Mouse (Mus musculus) brain, embryonic 14.5 days (tissue): ENCODE results near the gene Osbpl6.

Source experiments
- CTCF ChIP-seq: fragments of 200-500 bp; IDR thresholded peaks from 2 replicates; pipeline ENCODE4 v1.5.1; 2012; ENCODE audit warnings: inconsistent platforms, mild to moderate bottlenecking, moderate library complexity, borderline replicate concordance; ENCODE audit not compliant: insufficient read depth, insufficient read length; ENCODE audit errors: extremely low read depth
- POLR2A ChIP-seq: fragments of 200-500 bp; IDR thresholded peaks from 2 replicates; pipeline ENCODE4 v1.6.1; 2012; ENCODE audit warnings: mild to moderate bottlenecking, inconsistent platforms, borderline replicate concordance; ENCODE audit not compliant: poor library complexity, insufficient read depth, insufficient read length, severe bottlenecking; ENCODE audit errors: extremely low read depth

DNA sequence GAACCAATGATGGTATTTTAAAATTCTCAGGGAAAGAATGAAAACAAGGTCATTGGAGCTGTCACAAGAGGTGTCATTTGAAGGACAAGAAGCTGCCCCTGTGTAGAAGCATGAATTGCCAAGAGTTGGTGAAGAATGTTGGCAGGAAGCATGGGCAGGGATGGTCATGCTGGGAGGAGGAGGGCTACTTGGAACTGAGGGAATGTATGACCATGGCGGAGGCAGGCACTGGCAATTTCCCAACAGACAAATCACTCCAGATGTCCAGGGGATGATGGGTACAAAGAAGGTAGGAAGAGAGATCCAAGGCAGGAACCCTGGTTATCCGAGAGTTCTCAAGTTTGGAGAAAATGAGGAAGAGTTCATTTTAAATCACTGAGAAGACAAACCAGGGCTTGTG, 3.7 kb downstream of the Osbpl6 start:
- TF ChIP-seq CTCF: no peak
- no peak for TF ChIP-seq POLR2A
